Mouse (Mus musculus): ENCODE measurements around the gene Plekha5.

The Plekha5 gene

DNA sequence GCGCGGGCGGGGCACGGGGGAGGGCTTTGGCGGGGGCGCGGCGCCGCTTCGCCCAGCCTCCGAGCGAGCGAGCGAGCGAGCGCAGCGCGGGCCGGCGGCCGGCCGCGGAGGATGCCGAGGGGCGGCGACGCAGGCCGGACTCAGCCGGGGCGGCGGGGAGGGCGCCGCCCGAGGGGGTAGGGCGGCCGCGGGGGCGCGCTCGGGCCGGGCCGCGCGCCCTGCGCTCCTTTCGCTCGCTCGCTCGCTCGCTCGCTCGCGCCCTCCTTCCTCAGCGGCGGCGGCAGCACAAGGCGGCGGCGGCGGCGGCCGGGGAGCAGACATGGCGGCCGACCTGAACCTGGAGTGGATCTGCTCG is at the start of gene Plekha5:
Plekha5 (plus strand) TSS at position 209 of the 355 bp plus-strand sequence.
- peak; percentile 75 for DNase-seq (ENCODE audit: low read depth, low spot score)

DNA sequence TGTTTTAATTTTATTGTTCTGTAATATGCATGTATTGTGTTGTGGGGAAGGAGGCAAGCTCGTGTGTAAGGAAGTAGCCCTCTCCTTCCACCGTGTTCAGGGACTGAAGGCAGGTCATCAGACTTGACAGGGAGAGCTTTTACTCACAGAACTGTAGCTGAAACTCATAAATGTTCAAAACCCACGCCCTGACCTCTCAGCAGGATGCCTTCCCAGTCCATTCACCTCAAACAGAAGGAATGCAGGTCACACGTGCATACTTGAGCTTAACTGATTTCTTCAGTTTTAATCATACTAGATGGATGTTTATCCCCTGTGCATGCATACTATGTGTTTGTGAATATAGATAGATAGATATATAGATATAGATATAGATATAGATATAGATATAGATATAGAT is 48.2 kb upstream of the Plekha5 start:
- DNase-seq (ENCODE audit: low read depth, low spot score), result no peak

DNA sequence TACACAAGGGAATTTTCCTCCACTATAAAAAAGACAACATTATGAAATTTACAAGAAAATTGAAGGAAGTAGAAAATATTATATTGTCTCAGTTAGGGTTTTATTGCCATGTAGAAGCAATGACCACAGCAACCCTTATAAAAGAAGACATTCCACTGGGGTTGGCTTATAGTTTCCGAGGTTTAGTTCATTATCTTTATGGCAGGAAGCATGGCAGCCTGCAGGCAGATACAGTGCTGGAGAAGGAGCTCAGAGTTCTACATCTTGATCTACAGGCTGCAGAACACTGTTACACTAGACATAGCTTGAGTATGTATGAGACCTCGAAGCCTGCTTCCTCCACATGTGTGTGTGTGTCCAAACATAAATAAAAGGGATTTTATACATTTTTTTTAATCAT is 43.3 kb upstream of the Plekha5 start:
- DNase-seq (ENCODE audit: low read depth, low spot score), result no peak

DNA sequence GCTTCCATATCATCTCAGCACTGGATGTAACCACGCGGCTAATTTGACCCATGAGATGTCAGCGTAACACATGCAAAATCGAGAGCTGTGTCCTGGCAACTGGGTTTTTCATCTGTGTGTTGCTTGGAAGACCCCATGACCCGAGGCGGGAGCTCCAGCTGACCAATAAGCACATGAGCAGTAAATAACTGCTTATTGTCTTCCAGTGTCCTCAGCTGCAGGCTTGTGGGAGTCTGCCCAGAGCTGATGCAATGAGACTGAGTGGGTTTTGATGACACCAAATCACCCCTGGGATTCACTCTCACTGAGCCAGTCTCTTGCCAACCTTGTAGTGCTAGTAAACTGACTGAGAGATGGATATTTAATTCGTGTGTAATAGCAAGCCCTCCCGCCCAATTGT is 42.7 kb upstream of the Plekha5 start:
- no peak for DNase-seq (ENCODE audit: low read depth, low spot score)

DNA sequence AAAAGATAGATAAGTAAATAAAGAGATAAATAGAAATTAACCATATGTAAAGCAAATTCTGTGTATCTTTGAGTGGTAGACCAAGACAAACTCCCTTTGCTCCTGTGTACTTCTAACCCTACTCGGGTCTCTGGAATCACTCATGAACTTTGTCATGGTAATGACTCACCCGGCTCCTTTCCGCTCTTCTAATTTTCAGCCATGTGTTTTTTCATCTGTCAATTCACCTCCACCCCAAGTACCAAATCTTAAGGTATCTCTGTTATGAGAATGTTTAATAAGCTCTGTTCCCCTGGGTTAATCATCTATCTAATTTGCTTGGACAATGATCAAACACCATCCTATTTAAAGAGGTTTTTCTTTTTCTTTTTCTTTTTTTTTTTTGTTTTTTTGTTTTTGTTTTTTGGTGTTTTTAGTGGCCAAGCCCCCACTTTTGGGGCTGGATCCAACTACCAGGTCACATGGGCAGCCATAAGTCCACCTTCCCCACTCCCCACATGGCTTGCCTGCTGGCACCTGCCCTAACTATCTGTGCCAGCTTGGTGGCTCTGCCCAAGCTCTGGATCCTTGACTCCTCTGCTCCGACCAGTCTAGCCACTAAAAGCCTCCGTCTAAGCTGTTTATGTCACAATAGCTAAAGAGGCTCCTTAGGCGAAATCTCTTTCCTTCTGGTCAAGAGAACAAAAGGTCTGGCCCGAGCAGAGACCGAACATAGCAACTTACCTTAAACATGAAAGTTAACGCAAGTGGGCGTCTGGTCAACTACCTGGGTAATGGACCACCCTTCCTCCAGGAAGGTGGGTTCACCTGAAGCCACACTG is 40.1 kb upstream of the Plekha5 start:
- no peak for DNase-seq (ENCODE audit: low read depth, low spot score)

DNA sequence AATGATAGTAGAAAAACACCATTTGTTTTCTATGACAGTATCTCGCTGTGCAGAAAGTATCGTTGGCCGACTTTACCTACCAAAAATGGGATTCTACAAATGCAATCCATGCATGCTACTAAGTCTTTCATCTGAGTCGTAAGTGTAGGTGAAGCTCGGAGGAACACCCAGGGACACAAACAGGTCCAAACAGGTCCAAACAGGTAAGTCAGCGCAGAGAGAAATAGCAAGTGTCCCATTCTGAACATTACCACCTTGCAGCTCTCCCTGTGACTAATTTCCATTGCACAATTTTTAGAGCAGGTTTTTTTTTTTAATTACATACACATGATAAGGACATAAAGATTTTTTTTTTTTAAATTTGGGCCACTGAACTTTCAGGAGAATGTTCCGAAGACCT is 27.2 kb upstream of the Plekha5 start:
- no peak for DNase-seq (ENCODE audit: low read depth, low spot score)

DNA sequence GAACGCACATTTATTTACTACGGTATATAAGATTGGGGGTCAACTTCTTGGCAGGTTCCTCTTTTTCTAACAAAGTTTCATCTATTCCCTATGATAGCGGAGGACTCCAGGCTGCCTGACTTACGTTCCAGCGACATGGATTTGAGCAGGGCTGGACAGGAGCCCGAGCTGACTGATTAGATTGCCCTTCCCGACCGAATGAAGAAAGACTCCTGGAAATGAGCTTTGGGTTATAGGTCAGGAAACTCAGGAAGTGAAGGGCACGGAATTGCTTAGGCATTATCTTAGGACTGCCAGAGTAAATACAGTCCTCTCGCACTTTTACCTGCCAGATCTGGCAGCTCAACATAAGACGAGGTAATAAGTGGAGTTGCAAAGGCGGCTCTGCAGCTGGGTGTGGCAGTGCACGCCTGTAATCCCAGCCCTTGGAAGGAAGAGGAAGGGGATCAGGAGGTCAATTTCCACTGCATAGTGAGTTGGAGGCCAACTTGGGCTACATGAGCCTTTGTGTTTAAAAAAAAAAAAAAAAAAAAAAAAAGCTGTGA is 21.0 kb upstream of the Plekha5 start:
- DNase-seq (ENCODE audit: low read depth, low spot score), result no peak

DNA sequence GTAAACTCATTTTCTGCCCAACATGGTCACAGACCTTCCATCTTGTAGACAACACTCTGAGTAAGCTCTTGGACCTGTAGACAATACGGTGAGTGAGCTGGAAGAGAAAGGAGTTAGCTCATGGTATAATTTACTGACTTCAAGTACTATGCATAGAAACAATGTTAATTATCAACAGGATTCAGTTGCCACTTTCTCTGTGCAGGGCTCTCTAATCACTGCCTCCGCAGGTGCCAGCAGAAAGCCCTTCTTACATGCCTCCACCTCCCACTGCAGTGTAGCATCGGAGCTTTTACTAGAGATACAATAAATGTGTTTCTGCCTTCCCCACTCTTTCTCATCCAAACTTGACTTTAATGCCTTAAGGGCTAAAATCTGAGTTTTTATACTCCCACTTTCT is 11.9 kb upstream of the Plekha5 start:
- DNase-seq (ENCODE audit: low read depth, low spot score), result no peak

DNA sequence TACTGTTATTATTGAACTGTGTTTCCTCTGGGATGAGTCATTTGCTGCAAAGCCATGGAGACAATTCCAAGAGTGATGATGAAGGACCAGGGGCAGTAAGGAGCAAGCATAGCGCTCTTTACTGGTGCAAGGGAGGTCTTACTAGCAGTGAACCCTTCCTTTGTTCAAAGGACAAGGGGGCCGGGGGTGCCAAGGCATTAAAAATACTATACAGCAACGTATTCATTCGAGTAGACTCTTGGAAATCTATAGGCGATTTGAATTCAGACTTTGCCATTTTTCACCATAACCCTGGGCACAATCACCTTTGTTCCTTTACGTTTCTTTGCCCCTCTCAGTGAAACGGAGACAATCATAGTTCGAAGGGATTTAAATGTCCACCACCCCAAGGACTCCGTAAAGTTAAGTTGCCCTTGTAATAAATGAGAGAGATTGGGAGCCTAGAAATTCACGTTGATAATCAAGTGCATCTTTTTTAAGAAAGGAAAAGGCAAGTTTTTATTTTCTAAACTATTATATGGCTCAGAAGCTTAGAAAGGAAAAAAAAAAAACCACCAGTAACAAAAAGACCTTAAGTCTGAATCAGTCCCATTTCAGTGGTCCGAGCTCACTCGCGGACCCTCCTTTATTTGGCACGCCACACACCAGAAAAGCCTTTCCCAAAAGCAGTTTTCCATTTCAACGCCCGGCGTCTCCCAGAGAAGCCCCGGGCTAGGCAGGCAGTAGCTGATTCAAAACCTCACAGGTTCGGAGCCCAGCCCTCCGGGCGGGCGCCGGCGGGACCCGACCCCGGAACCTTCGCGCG is 611 bp upstream of the Plekha5 start:
- no peak for DNase-seq (ENCODE audit: low read depth, low spot score)

DNA sequence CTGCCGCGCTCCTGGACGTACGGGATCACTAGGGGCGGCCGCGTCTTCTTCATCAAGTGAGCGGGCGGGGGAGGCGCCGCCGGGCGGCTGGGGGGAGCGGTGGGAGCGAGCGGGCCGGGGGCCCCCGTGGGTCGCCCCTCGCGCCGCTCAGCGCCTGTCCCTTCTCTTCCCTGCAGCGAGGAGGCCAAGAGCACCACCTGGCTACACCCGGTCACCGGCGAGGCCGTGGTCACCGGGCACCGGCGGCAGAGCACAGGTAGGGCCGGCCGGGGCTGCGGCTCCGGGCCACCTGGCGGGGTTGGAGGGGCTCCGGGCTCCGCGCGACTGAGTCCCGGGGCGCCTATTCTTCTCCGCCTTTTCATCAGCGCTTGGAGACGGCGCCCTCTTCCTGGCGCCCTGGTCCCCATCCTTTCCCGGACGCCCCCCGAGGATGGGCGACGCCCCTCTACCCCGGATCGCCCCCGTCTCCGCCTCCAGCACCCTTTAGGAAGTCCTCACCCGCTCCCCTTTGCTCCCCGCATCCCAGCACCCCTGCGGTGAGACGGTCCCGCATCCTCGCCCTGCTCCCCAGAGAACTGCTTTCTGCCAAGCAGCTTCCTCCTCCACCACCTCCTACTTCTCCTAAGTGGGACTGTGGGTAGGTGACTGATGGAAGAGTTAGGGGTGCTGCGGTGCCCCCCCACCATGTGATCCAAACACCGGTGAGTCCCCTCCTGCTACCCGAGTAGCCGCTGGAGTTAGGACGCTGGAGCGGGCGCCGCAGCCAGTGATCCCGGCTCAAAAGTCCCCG is 542 bp downstream of the Plekha5 start:
- DNase-seq (ENCODE audit: low read depth, low spot score), result peak; percentile 35

DNA sequence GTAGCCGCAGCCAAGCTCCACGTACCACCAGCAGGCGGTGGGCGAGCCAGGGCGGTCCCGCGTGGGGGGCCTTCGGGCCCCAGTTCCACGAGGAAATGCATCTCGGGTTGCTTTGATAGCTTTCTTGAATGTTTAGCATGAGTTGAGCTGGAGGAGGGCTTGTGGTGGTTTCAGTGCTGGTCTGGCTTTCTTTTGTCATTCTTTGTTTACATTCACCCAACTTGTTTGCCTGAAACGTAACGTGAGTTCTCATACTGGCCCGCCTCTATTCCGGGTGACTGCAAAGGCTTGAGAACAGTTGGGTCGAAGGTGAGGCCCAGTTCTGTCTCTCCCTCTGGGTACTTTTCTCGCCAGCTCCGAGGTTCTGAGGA is 1.1 kb downstream of the Plekha5 start:
- no peak for DNase-seq (ENCODE audit: low read depth, low spot score)

DNA sequence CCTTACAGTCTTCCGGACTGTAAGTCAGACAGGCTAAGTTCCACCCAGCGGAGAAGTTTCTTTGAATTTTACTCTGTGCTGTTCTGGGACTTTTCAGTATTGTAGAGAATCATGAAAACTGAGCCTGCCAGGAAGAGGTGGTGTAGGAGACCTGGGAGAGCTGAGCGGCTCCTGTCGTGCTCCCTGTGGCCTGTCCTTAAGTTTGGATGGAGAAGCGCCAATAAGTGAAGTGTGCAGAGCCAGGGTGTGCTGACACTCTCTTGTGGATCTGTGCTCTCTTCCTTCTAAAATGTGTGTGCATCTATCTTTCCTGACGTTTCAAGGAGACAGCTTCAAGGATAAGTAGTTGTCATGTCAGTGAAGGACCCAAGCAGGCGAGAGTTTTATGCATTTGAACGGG is 5.4 kb downstream of the Plekha5 start:
- DNase-seq (ENCODE audit: low read depth, low spot score), result no peak

DNA sequence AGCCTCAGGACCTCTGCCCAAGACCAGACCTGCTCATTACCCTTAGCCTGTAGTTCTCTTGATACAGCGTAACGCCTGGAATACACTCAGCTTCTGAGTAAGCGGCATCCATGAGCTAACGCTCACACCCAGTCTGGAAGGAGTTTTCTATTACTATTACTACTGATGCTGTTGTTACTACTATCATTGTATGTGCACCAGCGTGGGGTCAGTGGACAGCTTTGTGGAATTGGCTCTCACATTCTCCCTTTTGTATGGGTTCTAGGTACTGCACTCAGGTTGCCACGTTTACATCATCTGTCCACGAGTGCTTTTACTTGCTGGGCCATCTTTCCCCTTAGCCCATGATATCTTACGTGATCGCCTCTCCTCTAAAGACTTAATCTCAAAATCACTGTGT is 8.5 kb downstream of the Plekha5 start:
- DNase-seq (ENCODE audit: low read depth, low spot score), result no peak

DNA sequence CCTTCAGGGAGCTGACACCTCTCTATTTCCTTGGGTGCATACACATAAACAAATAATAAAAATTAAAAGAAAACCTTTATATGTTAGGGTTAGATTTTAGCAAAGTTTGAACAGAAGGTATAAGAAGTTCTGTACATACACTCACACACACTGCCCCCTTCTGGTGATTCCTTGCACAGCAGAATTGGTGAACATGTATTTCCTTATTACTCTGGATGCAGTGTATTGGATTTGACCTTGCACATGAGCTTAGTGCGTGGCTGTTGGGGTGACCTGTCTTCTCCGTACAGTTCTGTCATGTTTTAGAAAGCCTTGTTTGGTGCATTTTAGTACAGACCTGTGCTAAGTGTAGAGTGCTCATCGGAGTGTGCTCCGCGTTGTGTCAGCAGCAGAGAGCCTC is 19.5 kb downstream of the Plekha5 start:
- DNase-seq (ENCODE audit: low read depth, low spot score), result peak; percentile 61

DNA sequence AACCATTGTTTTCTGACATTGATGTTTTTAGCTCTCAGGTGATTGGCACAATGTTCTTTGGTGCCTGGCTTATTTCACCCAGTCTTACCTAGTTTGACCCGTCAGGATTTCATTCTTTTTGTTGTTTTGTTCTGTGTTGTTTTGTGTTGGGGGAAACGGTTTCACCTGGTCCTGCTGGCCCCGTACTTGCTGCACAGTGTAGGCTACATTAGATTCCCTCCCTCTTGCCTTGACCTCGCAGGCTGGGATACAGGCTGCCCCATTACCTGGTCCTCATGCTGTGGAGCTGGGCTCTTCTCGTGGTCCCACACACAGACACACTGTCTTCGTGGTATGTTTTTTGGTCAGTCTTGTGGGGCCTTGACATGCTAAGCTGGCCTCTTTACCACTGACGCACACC is 20.3 kb downstream of the Plekha5 start:
- no peak for DNase-seq (ENCODE audit: low read depth, low spot score)

DNA sequence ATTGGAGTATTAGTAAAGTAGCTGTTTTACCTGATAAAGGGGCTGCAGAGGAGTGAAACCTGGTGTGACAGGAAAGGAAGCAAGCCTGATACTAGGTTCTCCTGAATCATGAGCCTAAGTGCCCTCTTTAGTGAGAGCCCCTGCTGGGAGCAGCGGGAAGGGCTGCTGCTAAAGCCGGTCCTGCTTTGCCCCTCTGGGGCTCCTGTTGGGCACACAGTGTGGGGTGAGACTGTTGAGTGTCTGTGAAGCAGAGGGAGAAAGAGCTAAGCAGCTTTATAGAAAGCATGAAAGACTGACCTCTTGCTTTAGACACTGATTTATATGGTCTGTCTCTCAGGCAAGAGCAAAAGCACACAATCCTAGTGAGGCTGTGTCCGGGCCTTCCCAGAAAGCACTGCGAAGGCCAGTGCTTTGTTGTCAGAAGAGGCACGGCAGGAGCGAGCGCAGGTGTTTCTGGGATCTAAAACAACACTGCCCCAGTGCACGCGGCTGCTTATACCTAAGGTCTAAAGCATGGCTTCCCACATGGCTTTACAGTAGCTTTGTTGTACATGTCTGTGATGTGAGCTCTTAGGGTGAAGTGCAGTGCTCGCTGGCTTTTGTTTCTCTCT is 21.1 kb downstream of the Plekha5 start:
- no peak for DNase-seq (ENCODE audit: low read depth, low spot score)

DNA sequence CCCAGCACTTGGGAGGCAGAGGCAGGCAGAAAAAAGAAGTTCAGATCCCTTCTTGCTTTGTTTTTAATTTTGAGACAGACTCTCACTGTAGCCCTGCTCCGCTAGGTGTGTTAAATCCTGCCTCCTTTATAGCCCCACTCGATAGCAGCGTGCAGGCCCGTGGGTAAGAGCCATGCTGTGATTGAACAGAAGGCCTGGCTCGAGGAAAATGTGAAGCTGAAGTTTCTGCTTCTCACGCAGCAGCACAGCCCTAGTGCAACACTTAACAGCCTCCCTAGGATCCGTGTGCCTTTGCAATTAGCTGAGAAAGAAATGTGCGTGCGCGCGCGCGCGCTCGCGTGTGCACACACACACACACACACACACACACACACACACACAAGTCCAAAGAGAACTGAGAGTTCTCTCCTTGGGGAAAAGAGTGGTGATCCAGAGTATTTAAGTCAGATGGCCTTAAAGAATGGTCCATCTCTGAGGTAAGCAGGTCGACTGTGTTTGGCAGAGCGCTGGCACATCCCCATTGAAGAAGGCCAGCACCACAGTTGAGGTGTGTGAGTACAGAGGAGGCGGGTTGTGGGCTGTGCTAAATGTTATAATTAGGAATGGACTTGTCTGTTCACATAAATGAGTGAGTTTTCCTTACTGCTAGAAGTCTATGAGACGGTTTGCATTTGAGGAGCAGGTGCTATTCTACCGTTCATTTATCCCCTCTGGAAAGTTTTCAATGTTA is 24.3 kb downstream of the Plekha5 start:
- DNase-seq (ENCODE audit: low read depth, low spot score), result no peak

DNA sequence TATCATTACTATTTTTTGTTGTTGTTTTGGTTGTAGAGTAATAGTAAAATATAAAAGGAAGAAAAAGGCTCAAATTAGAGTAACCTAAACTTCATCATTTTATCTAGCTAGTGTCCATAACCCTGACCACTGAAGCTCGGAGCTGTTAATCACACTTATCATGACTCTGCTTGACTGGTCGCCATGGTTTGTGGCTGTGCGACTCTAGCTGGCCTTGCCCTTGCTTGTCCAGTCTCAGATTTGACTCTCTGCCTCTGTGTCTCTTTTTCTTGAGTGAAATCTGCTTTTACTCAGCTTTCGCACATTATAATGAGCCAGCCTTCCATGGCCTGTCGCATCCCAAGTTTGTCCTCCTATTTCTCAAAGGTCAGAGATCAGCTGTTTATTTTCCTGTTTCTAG is 26.8 kb downstream of the Plekha5 start:
- no peak for DNase-seq (ENCODE audit: low read depth, low spot score)

DNA sequence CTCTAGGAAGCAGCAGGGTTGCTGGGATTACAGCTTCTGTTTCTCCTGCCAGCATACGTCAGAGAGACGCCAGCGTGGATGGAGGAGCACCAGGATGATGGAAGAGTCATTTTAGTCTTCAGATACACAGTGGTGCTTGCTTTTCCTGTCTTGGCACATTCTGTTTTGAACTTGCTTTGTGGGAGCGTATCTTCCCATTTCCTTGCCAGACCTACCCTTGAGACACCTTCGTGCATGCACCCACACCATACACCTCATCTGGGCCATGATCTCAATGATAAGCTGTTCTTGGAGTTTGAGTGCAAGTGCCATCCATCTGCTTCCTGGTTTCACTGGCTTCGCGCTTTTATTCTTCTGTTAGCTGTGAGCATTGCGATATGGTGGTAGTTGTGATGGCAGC is 28.9 kb downstream of the Plekha5 start:
- no peak for DNase-seq (ENCODE audit: low read depth, low spot score)

DNA sequence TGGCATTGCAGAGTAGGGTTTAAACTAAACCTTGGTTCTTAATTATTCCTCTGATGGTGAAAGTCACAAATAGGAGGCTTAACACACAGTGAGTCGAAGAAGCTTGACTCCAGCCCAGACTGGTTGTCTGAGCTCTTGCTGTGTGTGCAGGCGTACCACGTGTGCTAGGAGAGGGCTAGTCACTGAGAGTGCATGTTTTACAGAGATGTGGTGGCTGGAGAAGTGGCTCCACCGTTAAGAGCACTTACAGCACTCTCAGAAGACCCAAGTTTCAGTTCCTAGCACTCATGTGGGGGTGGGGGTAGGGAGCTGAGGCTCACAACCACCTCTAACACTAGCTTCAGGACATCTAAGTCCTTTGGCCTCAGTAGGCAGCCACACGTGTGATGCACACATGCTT is 29.6 kb downstream of the Plekha5 start:
- DNase-seq (ENCODE audit: low read depth, low spot score), result no peak

DNA sequence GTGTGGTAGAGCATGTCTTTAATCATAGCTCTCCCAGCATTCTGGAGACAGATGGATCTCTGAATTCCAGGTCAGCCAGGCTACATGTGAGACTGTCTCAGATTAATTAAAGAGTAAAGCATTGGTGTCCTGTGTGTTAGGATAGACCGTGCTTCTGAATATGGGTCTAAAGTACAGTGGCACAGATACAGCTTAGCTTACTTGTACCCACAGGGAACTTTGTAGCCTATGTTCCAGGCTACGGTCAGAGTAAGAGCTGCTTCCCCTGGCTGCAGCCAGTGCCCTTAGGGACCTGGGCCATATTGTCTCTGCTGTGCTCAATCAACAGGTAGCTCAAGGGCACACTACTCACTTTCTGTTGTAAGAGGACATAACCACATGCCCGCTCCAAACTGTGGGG is 30.5 kb downstream of the Plekha5 start:
- DNase-seq (ENCODE audit: low read depth, low spot score), result no peak

Data from CD4-positive helper T cell, adult 2 months (primary cell).